Mouse (Mus musculus): ENCODE measurements at regions not wholly inside any gene's neighbourhood (a gene's known extent, or its start where the extent isn't known, plus 50 kb on each side); places are given as distances from the start of the nearest gene placed in this dataset.

- no peak overlapping the region for H3K27ac ChIP-seq (ENCODE audit: insufficient read depth, low read length)
- no peak overlapping the region for H3K4me3 ChIP-seq (ENCODE audit: insufficient read depth, low read length)
- H3K4me1 ChIP-seq (ENCODE audit: control insufficient read depth, insufficient read depth, low read length): no peaks in the 10 kb centered on the region
- TF ChIP-seq POLR2A (IDR thresholded peaks at IDR 0.05; ENCODE audit: extremely low read depth, insufficient read depth, low read length) (no peak), CTCF (IDR thresholded peaks at IDR 0.05; ENCODE audit: extremely low read depth, insufficient read depth, low read length) (no peak)
These were observed 1098.4 kb downstream of the 9330182O14Rik start for GRCm38 (mm10) chr15:41232406-41233060.

All from cortical plate, adult 2 months (tissue).